Mouse (Mus musculus) liver, embryonic 15.5 days (tissue): ENCODE data around the gene Unc93b1. TPM values are rescaled to one million over a fixed set of nuclear protein-coding genes. Genes with fewer than 3 reads are reported as not detected.

ENCODE experiments used
- ATAC-seq: fragments of 200-750 bp; cut with Nextera tagmentation; 2 replicates; pipeline ENCODE4 v1.8.0; 2017; ENCODE audit warnings: moderate number of reproducible peaks, mild to moderate bottlenecking, moderate library complexity; ENCODE audit not compliant: insufficient read depth
- H3K27ac ChIP-seq: fragments of 300-500 bp; sonication (generic); replicated peaks from 2 replicates; pipeline ENCODE4 v1.5.1; 2015; ENCODE audit warnings: mild to moderate bottlenecking, inconsistent platforms
- H3K27me3 ChIP-seq: fragments of 300-500 bp; sonication (generic); 2 replicates; pipeline ENCODE4 v1.6.1; 2015; ENCODE audit warnings: mild to moderate bottlenecking, inconsistent platforms
- H3K36me3 ChIP-seq: fragments of 300-500 bp; sonication (generic); replicated peaks from 2 replicates; pipeline ENCODE4 v1.6.1; 2015; ENCODE audit warnings: moderate library complexity, mild to moderate bottlenecking, inconsistent platforms
- H3K4me1 ChIP-seq: fragments of 300-500 bp; sonication (generic); replicated peaks from 2 replicates; pipeline ENCODE4 v1.6.1; 2015; ENCODE audit warnings: inconsistent platforms
- H3K4me2 ChIP-seq: fragments of 300-500 bp; sonication (generic); 2 replicates; pipeline ENCODE4 v1.6.1; 2015; ENCODE audit warnings: moderate library complexity, mild to moderate bottlenecking, inconsistent platforms
- H3K4me3 ChIP-seq: fragments of 300-500 bp; sonication (generic); replicated peaks from 2 replicates; pipeline ENCODE4 v1.5.1; 2015; ENCODE audit warnings: mild to moderate bottlenecking, inconsistent platforms
- H3K9ac ChIP-seq: fragments of 300-500 bp; sonication (generic); 2 replicates; pipeline ENCODE4 v1.6.1; 2015; ENCODE audit warnings: moderate library complexity, mild to moderate bottlenecking, inconsistent platforms
- H3K9me3 ChIP-seq: fragments of 300-500 bp; sonication (generic); replicated peaks from 2 replicates; pipeline ENCODE4 v1.6.1; 2016; ENCODE audit warnings: inconsistent platforms
- WGBS: fragments of 180-500 bp; shearing (Covaris S2); methylation state at CpG from one replicate; pipeline ENCODE4 v1.1.7; 2015; ENCODE audit warnings: mixed read lengths; ENCODE audit not compliant: insufficient replicate concordance; 5-methylcytosine and 5-hydroxymethylcytosine counted together
- polyA plus RNA-seq: library from polyadenylated mRNA; unstranded; fragments of >200 nt; fragmentation: Nextera tagmentation; extraction: Ambion mirVana; gene quantifications from 2 replicates; pipeline ENCODE4 v1.2.1, GENCODE M21; 2015

The Unc93b1 gene
- polyA plus RNA-seq, 1 experiment from 2014 or later: 32.2 TPM

DNA sequence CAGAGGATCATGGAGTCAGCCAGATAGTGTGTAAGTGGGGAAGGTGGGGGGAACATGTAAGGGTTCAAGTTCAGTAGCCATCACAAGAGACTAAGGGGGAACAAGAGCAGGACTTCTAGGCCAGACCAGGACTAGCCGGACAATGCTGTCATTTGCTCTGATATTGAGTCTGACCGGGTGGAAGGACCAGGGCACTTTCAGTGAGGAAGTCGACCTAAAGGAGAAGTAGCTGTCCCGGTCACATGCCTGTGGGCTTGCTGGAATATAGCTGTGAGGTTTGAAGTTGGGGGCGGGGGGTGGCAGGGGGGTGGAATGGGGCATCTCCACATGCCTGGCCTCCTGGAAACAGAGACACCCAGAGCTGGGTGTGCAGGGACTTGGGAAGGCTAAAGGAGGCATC, 20.5 kb upstream of the Unc93b1 start:
- Histone ChIP-seq H3K27me3 (no peaks in the 10 kb centered on the region), H3K4me2 (peak overlapping the region; percentile 87; the same call in 1 of the 2 replicates), H3K27ac (peak overlapping the region; percentile 41; the same call in 1 of the 2 replicates), H3K4me3 (no peak overlapping the region), H3K9me3 (no peaks in the 10 kb centered on the region), H3K9ac (no peak overlapping the region), H3K36me3 (peaks cover 18% of the 10 kb centered on the region), H3K4me1 (peaks cover 48% of the 10 kb centered on the region)
- ATAC-seq: no peak
- 33% methylated on average over 5 of the region's 5 CpGs for WGBS

DNA sequence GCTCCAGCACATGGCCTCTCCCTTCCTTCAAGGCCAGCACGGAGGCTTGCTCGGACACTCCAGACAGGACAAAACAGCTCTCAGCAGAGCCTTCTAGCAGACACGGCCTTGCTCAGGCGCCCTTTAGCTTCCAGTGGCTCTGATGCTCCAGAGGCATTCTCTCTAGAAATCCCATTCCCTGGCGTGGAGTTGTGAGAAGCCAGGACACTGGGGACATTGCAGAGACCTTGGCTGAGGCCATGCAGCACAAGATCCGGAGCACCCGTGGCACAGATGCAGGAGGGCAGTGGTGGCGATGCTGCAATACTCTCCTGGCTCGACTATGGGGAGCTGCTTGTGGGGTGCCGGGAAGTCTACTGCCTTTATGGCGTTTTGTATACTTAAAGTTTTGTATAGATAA, 18.3 kb upstream of the Unc93b1 start:
- Histone ChIP-seq H3K36me3 (no peaks in the 10 kb centered on the region), H3K4me2 (no peak overlapping the region), H3K4me3 (no peak overlapping the region), H3K27me3 (no peaks in the 10 kb centered on the region), H3K27ac (no peak overlapping the region), H3K9me3 (no peaks in the 10 kb centered on the region), H3K4me1 (peaks cover 30% of the 10 kb centered on the region), H3K9ac (no peak overlapping the region)
- ATAC-seq: no peak
- WGBS: 71% methylated on average over 11 of the region's 11 CpGs

DNA sequence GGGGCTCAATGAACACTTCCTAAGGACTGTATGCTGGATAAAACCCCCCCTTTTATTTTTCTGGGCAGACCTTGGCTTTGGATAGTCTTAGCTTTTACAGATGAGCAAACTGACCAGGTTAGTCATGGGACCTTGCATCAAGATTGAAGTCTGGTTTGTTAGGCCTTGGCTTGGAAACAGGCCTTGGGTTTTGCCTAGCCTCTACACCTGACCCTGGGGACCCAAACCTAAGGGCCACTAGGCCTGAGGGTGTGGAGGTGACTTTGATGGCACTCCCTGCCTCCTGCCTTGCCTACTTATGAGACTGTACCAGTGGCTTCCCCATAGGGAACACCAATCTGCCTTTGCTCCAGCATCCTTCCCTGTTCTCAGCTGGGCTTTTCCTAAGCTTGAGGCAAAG, 15.1 kb upstream of the Unc93b1 start:
- H3K27me3 ChIP-seq: no peaks in the 10 kb centered on the region
- H3K36me3 ChIP-seq: no peaks in the 10 kb centered on the region
- H3K27ac ChIP-seq: no peak overlapping the region
- peaks cover 25% of the 10 kb centered on the region for H3K4me1 ChIP-seq
- no peak overlapping the region for H3K9ac ChIP-seq
- no peaks in the 10 kb centered on the region for H3K9me3 ChIP-seq
- H3K4me2 ChIP-seq: no peak overlapping the region
- no peak for ATAC-seq
- H3K4me3 ChIP-seq: no peak overlapping the region

DNA sequence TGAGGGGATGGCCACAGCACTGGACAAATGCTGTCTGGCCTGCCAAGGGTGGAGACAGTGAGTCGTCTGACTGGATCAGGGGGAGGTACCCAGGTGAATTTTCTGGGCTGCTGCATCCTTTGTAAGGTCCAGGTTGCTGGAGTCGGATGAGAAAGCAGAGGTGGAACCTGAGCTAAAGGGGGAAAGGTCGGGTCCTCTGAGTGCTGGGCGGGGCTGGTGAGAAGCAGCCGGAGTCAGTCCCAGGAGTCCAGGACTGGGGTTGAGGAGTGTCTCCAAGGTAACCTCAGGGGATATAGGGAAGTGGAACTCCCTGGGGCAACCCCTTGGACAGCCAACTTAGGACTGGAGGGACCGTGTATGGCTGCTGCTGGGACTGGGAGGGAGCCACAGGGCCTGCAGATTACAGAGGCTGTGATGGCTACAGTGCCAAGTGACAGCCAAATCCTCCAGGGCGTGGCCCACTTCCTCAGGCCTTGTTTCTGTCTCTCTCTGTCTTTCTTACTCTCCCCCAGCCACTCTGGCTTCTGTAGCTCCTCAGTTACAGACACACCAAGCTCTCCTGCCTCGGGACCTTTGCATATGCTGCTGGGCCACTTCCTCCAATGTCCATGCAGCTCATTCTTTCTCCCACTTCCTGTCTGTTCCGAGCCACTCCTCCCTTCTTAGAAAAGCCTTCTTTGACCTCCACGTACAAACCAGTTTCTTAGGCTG, 12.2 kb upstream of the Unc93b1 start:
- no peak overlapping the region for H3K9ac ChIP-seq
- no peak overlapping the region for H3K4me2 ChIP-seq
- H3K4me3 ChIP-seq: no peak overlapping the region
- H3K27ac ChIP-seq: no peak overlapping the region
- ATAC-seq: no peak
- H3K9me3 ChIP-seq: no peaks in the 10 kb centered on the region
- WGBS: 36% methylated on average over 10 of the region's 10 CpGs
- H3K4me1 ChIP-seq: peaks cover 37% of the 10 kb centered on the region
- no peaks in the 10 kb centered on the region for H3K27me3 ChIP-seq
- H3K36me3 ChIP-seq: no peaks in the 10 kb centered on the region

DNA sequence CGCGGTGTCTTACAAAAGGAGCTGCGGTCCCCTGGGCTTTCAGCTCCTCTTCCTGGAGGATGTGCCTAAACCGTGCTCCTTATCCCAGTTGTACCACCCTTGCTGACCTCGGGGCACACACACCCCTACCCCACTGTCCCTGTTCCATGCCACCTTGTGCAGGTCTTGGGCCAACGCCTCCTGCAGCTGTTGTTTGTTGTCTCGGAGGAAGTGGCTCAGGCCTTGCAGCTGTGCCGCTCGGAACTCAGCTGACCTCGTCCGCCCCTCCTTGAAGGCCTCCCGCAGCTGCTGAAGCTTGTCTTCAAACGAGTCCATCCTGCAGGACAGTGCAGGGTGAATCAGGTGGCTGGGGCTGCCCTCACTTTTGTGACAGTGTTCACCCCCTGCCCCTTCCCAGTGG, 11.4 kb upstream of the Unc93b1 start:
- peak overlapping the region; percentile 45; the same call in 1 of the 2 replicates for H3K27ac ChIP-seq
- ATAC-seq: 0 out of 2 replicates have a peak, but pooled peaks have one; percentile 11
- WGBS: 53% methylated on average over 13 of the region's 13 CpGs

DNA sequence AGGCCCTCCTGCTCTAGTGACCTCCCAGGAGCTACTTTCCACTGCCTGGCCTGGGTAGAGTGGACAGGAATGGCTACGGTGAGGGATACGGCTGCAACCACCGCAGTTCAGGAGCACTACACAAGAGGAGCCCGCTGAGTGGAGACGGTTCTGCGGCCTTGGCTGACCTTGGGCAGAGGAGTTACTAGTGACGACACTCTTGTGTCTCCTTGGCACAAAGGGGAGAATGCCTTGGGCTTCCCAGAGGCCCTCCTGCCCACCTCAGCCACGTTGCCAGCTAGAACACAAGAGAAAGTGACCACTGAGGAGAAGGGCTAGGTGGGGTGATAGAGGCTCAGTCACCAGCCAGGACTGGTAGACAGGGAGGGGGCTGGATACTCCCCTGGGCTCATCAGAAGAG, 10.8 kb upstream of the Unc93b1 start:
- no peak for ATAC-seq
- H3K4me3 ChIP-seq: no peak overlapping the region
- peaks cover 41% of the 10 kb centered on the region for H3K4me1 ChIP-seq
- H3K4me2 ChIP-seq: no peak overlapping the region; the same call in 1 of the 2 replicates
- H3K9me3 ChIP-seq: no peaks in the 10 kb centered on the region
- peak overlapping the region; percentile 45; the same call in 1 of the 2 replicates for H3K27ac ChIP-seq
- no peaks in the 10 kb centered on the region for H3K36me3 ChIP-seq
- H3K27me3 ChIP-seq: no peaks in the 10 kb centered on the region
- H3K9ac ChIP-seq: no peak overlapping the region
- WGBS: 68% methylated on average over 8 of the region's 8 CpGs

More for the DNA sequence above, 11.4 kb upstream of the Unc93b1 start:
- peaks cover 37% of the 10 kb centered on the region for H3K4me1 ChIP-seq
- H3K9ac ChIP-seq: no peak overlapping the region
- H3K4me3 ChIP-seq: no peak overlapping the region
- no peak overlapping the region for H3K4me2 ChIP-seq
- H3K27me3 ChIP-seq: no peaks in the 10 kb centered on the region
- no peaks in the 10 kb centered on the region for H3K36me3 ChIP-seq
- H3K9me3 ChIP-seq: no peaks in the 10 kb centered on the region

DNA sequence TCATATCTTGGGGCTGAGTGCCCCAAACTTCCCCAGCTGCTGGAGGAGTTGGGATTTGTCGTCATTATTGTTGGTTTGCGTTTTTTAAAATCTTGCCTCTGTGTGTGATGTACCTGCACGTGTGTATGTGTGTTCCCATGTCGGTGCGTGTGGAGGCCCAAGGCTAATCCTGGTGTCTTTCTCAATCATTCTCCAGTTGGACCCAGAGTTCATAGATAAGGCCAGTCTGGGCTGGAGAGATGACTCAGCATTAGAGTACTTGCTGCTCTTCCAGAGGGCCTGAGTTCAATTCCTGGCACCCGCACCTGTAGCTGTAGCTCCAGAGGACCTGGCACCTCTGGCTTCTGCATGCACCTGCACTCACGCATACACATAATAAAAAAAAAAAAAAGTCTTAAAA, 10.1 kb upstream of the Unc93b1 start:
- Histone ChIP-seq H3K4me1 (peaks cover 47% of the 10 kb centered on the region), H3K36me3 (no peaks in the 10 kb centered on the region), H3K4me2 (no peak overlapping the region), H3K27me3 (no peaks in the 10 kb centered on the region), H3K4me3 (no peak overlapping the region), H3K9ac (no peak overlapping the region), H3K9me3 (no peaks in the 10 kb centered on the region), H3K27ac (no peak overlapping the region)
- 63% methylated on average over 7 of the region's 7 CpGs for WGBS
- no peak for ATAC-seq

DNA sequence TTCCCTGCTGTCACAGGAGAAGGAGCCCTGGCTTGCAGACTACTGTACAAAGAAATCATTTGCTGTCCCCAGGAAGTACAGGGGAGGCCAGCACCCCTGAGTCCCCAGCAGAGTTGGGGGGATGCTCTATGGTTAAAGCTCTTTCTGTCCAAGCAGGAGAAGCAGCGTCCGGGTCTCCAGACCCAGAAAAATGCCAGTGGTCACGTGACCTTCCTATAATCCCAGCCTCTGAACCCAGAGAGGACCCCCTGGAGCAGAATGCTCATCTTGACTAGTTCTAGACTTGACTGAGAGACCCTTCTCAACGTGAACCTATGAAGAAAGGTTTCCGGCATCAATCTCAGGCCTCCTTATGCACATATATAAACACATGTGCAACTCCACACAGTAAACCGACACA, 9.1 kb upstream of the Unc93b1 start:
- no peak overlapping the region for H3K4me2 ChIP-seq
- 73% methylated on average over 6 of the region's 6 CpGs for WGBS
- H3K9ac ChIP-seq: no peak overlapping the region
- no peaks in the 10 kb centered on the region for H3K9me3 ChIP-seq
- H3K27ac ChIP-seq: no peak overlapping the region
- H3K4me1 ChIP-seq: peaks cover 57% of the 10 kb centered on the region
- no peak overlapping the region for H3K4me3 ChIP-seq
- no peak for ATAC-seq
- H3K36me3 ChIP-seq: no peaks in the 10 kb centered on the region
- H3K27me3 ChIP-seq: no peaks in the 10 kb centered on the region

DNA sequence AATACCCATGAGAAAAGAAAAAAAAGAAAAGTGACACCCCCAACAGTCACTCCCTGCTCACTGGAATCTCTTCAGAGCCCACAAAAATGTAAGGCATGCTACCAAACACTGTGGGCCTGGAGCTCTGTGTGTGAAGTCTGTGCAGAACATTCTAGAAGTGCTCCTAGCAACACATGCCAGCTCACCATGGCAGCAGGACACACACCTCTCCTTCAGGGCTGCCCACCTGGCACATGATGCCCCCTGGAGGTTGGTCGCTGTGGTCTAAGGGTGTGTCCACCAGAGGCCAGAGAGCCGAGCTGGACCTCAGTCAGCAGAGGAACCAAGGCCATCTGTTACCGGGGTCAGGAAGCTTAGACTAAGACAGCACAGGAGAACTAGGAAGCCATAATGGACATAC, 8.7 kb upstream of the Unc93b1 start:
- H3K27me3 ChIP-seq: no peaks in the 10 kb centered on the region
- H3K4me1 ChIP-seq: peaks cover 58% of the 10 kb centered on the region
- no peaks in the 10 kb centered on the region for H3K36me3 ChIP-seq
- 47% methylated on average over 3 of the region's 3 CpGs for WGBS
- no peak overlapping the region for H3K4me3 ChIP-seq
- ATAC-seq: no peak
- no peak overlapping the region for H3K9ac ChIP-seq
- H3K27ac ChIP-seq: no peak overlapping the region
- H3K4me2 ChIP-seq: no peak overlapping the region
- H3K9me3 ChIP-seq: no peaks in the 10 kb centered on the region

DNA sequence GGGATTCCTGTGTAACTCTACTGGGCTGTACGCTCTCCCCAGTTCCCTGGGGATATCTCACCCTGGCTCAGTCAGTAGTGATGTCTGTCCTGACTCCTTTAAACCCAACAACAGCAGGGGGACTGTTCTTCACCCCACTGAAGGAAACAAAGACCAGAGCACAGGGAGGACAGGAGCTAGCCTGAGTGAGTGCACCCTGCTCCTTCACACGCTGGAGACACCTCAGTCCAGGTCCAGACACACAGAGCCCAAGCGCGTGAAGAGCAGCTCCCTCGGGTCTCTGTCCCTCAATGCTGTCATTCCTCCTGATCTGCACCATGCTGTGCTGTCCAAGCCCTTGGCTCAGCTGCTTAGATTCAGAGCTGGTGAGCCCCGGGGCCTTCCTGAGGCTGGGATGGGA, 8.3 kb upstream of the Unc93b1 start:
- ATAC-seq: no peak
- no peaks in the 10 kb centered on the region for H3K9me3 ChIP-seq
- peaks cover 58% of the 10 kb centered on the region for H3K4me1 ChIP-seq
- no peak overlapping the region for H3K4me2 ChIP-seq
- no peaks in the 10 kb centered on the region for H3K27me3 ChIP-seq
- 67% methylated on average over 6 of the region's 6 CpGs for WGBS
- no peak overlapping the region for H3K27ac ChIP-seq
- H3K4me3 ChIP-seq: no peak overlapping the region
- no peaks in the 10 kb centered on the region for H3K36me3 ChIP-seq
- no peak overlapping the region for H3K9ac ChIP-seq

DNA sequence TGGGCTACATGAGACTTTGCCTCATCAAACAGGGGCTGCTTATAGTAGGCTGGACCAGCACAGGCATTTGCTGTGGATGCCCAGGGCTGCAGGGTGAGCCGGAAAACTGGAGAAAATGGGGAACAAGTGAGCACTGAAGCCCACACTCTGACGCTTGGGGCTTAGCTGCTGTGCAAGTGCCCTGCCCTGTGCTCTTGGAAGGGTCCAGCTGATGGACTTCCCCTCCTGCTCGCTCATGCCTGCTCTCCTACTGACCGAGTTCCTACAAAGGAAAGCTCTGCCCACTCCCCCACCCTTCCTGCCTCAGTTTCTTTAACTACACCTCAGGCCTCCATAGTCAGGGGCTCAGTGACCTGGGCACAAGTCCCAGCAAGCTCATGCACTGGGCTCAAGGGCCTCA, 7.0 kb upstream of the Unc93b1 start:
- Histone ChIP-seq H3K36me3 (no peaks in the 10 kb centered on the region), H3K27me3 (no peaks in the 10 kb centered on the region), H3K4me1 (peaks cover 53% of the 10 kb centered on the region), H3K9me3 (no peaks in the 10 kb centered on the region), H3K4me3 (no peak overlapping the region), H3K27ac (no peak overlapping the region), H3K4me2 (no peak overlapping the region), H3K9ac (no peak overlapping the region)
- 67% methylated on average over 4 of the region's 4 CpGs for WGBS
- no peak for ATAC-seq

DNA sequence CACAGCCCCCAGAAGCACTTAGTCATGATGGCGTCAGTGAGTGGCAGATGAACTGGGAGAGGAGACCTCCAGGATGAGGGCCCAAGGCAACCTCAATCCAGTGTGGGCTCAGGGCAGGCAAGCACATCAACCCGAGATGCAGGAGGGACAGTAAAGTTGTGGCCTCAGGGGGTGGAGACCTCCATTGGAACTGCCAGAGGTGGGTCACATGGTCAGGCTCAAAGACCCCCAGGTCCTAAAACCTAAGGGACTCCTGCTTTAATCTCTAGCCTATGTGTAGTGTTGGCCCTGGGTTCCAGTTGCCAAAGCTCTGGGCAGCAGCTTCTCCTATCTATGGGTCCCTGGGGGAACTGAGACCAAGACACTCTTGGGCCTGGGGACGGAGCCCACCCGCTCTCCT, 6.2 kb upstream of the Unc93b1 start:
- peak overlapping the region; percentile 20 for H3K4me3 ChIP-seq
- H3K4me1 ChIP-seq: peaks cover 47% of the 10 kb centered on the region
- WGBS: 62% methylated on average over 4 of the region's 4 CpGs
- H3K27me3 ChIP-seq: no peaks in the 10 kb centered on the region
- H3K27ac ChIP-seq: peak overlapping the region; percentile 70; the same call in 1 of the 2 replicates
- ATAC-seq: no peak
- no peaks in the 10 kb centered on the region for H3K9me3 ChIP-seq
- 0 out of 2 replicates have a peak overlapping the region, but pooled peaks have one; percentile 35 for H3K4me2 ChIP-seq
- no peaks in the 10 kb centered on the region for H3K36me3 ChIP-seq
- no peak overlapping the region for H3K9ac ChIP-seq
